Mouse (Mus musculus) skeletal muscle tissue, postnatal 0 days (tissue): Measurements from ENCODE around the gene Vkorc1. TPM values are rescaled to one million over a fixed set of nuclear protein-coding genes. Genes with fewer than 3 reads are reported as not detected.

ENCODE experiments used
- polyA plus RNA-seq: library from polyadenylated mRNA; unstranded; fragments of >200 nt; fragmentation: Nextera tagmentation; extraction: Ambion mirVana; gene quantifications from 2 replicates; pipeline ENCODE4 v1.2.1, GENCODE M21; 2015

Vkorc1 gene
- 145 and 153 TPM in 2 replicates for polyA plus RNA-seq

DNA sequence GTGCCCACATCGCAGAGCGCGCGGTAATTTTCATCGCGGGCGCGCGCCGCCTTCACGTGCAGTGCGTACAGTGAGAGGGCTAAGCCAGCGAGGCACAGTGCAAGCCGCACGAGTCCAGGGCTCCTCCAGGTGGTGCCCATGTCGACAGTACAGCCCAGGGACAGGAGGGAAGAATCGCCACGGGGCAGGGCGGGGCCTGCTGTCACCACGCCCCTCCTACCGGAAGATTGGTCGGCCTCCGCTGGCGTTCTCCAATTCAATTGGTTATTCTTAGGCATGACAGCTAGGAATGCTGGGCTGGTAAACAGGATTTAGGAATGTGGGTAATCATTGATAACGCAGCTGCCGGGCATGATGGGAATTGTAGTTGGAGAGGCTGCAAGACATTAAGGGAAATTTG, at the start of gene Vkorc1, which contains the start of gene Gm21974:
Vkorc1 (minus strand) TSS at position 176 of the 400 bp plus-strand sequence.
Gm21974 (minus strand) TSS at position 13 of the 400 bp plus-strand sequence.

DNA sequence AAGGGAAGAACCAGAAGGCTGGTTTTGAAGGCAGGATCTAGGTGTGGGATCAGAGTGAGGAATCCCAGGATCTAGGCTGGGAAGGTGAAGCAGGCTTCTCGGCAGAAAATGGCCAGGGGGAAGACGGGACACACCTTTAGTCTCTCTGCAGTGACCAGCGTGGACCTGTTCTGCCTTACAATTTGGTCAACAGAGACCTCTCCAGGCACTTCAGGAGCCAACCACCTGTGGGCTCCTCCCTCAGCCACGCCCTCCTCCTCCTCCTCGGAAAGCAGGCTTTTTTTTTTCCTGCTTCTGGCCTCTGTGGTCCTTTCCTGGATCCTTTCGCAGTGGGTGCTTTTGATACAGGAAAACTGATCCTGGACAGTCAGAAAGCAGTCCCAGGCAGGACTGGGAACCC, 34.5 kb upstream of the Vkorc1 start, which contains the start of gene Prss8:
Prss8 (minus strand) TSS at position 182 of the 400 bp plus-strand sequence.

GRCm38 (mm10) chr7:127912190-127912871, 16.9 kb upstream of the Vkorc1 start, which contains the start of gene Kat8:
TSS of gene Kat8 (plus strand) at chr7:127912516.

GRCm38 (mm10) chr7:127903971-127904796, 8.8 kb upstream of the Vkorc1 start, which contains the start of gene Bckdk:
TSS of gene Bckdk (plus strand) at chr7:127904082.

GRCm38 (mm10) chr7:127890798-127891197, 4.6 kb downstream of the Vkorc1 start, which contains the start of gene Prss53:
TSS of gene Prss53 (minus strand) at chr7:127890970.

DNA sequence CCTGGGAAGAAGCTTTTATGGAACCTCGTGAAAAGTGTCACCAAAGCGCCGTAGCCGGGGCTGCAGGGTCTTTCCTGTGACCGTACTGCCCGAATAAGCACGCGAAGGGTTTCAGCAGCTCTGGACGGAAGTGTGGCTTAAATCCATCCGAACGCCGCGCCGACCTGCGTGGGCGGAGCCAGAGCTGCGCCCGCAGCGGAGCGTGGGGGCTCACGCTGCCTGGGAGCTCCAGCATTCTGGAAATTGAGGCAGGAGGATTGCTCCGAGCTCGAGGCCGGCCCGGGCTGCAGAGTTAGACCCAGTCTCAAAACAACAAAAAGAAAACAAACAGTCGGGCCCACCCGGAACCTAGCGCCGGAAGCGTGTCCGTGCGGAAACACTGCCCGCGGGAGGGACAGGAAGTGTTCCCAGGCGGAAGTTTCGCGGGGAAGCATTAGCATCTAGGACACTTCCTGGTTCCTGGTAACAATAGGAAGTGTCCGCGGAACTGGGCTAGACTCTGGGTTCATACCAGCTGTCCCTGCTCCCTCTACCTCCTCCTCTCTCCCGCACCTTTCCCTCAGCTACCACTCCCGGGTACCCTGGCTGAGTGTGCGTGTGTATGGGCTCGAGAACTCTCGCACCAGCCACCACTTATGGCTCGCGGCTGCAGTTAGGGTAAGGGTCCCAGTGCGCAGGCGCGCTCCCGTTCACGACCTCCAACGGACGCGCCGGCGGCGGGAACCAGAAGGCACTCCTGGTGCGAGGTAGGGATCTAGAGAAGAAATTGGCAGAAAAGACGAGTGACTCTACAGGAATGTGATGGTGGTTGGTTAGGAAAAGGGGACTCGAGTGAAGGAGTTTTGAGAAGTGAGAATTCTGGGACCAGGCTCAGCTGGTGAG, 18.7 kb downstream of the Vkorc1 start, which contains the start of gene Zfp668:
Zfp668 (minus strand) TSS at position 362 of the 882 bp plus-strand sequence.

GRCm38 (mm10) chr7:127876041-127876466, 19.4 kb downstream of the Vkorc1 start, which contains the start of gene Zfp646:
TSS of gene Zfp646 (plus strand) at chr7:127876221.

Other genes with a start within 250 kb of the Vkorc1 start
- 60.6 and 71.5 TPM in 2 replicates for gene Bcl7c, start 186.7 kb downstream of the Vkorc1 start, polyA plus RNA-seq
- gene Ctf1, start 182.9 kb downstream of the Vkorc1 start, polyA plus RNA-seq: 6.8 and 6.9 TPM in 2 replicates
- 0.08 TPM in 1 of 2 replicates, not detected in the other for gene Ctf2, start 163.5 kb downstream of the Vkorc1 start, polyA plus RNA-seq
- gene Fbxl19, start 151.1 kb downstream of the Vkorc1 start, polyA plus RNA-seq: 0.54 and 0.74 TPM in 2 replicates
- 12.2 and 15.0 TPM in 2 replicates for gene Orai3, start 125.8 kb downstream of the Vkorc1 start, polyA plus RNA-seq
- gene Setd1a, start 118.9 kb downstream of the Vkorc1 start, polyA plus RNA-seq: 10.0 and 10.7 TPM in 2 replicates
- gene Gm49388, start 110.0 kb downstream of the Vkorc1 start, polyA plus RNA-seq: not detected in 2 replicates
- 14.8 and 28.9 TPM in 2 replicates for gene Hsd3b7, start 95.0 kb downstream of the Vkorc1 start, polyA plus RNA-seq
- gene Stx4a, start 71.3 kb downstream of the Vkorc1 start, polyA plus RNA-seq: 54.6 and 62.0 TPM in 2 replicates
- gene Stx1b, start 71.1 kb downstream of the Vkorc1 start, polyA plus RNA-seq: 1.3 TPM in 2 replicates
- 3.4 and 3.6 TPM in 2 replicates for gene Zfp646, start 19.4 kb downstream of the Vkorc1 start, polyA plus RNA-seq
- gene Zfp668, start 18.8 kb downstream of the Vkorc1 start, polyA plus RNA-seq: 7.1 and 7.3 TPM in 2 replicates
- 0.91 and 1.0 TPM in 2 replicates for gene Prss53, start 4.6 kb downstream of the Vkorc1 start, polyA plus RNA-seq
- not detected in 2 replicates for gene Gm21974, start 163 bp downstream of the Vkorc1 start, polyA plus RNA-seq
- 110 and 114 TPM in 2 replicates for gene Bckdk, start 8.5 kb upstream of the Vkorc1 start, polyA plus RNA-seq
- gene Kat8, start 16.9 kb upstream of the Vkorc1 start, polyA plus RNA-seq: 20.8 and 22.2 TPM in 2 replicates
- 0.18 and 0.77 TPM in 2 replicates for gene Prss8, start 34.5 kb upstream of the Vkorc1 start, polyA plus RNA-seq
- gene Prss36, start 51.1 kb upstream of the Vkorc1 start, polyA plus RNA-seq: 14.3 and 14.4 TPM in 2 replicates
- 165 and 191 TPM in 2 replicates for gene Fus, start 71.8 kb upstream of the Vkorc1 start, polyA plus RNA-seq
- gene Pycard, start 98.2 kb upstream of the Vkorc1 start, polyA plus RNA-seq: 55.0 and 60.4 TPM in 2 replicates
- gene Trim72, start 108.3 kb upstream of the Vkorc1 start, polyA plus RNA-seq: 49.1 and 51.6 TPM in 2 replicates
- 1.7 TPM in 2 replicates for gene Itgam, start 167.0 kb upstream of the Vkorc1 start, polyA plus RNA-seq
- gene Gm49368, start 167.1 kb upstream of the Vkorc1 start, polyA plus RNA-seq: not detected in 2 replicates
- 0.04 and 0.05 TPM in 2 replicates for gene Itgax, start 233.9 kb upstream of the Vkorc1 start, polyA plus RNA-seq